In the genomic region with DNA sequence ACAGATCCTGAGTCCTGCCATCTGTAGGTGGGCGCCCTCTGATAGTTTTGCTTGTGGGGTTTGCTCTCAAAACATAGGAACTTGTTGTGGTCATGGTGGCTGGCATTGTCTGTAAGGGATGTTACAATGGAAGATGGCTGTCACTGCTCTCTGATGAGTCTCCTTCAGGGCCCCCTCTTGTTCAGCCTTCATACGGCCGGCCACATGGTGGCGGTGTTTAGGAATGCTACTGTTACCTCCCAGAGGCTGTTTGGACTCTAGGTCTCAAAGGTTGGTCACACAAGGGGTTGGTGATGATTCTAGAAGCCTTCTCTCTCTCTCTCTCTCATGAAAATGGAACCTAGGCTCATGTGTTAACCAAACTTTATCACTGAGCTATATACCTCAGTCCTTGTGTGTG, we compare ENCODE assay signal across 12 mouse cellular contexts.
DNase-seq lines count a peak whose midpoint lies in the region; TF ChIP-seq lines count a peak whose summit lies in the region.
"Had no signal": no experiment of that assay in that cellular context is flagged by ENCODE, and none has a peak within 500 bp of the region (broad histone marks: within the 10 kb centered on the region; RNA-seq: fewer than 3 reads in every experiment).

No protein-coding gene starts in this region.

- no peak for TF ChIP-seq POLR2A in small intestine, adult 2 months (IDR thresholded peaks at IDR 0.05; ENCODE audit: low read depth, low read length)

- peak; percentile 30 for DNase-seq in embryo, embryonic 10.5 days (ENCODE audit: low spot score)
- no peak for DNase-seq in embryo, embryonic 9.5 days (ENCODE audit: extremely low spot score)
- DNase-seq in left cerebral cortex, adult 2 months (ENCODE audit: extremely low spot score in 1 of 2, low spot score in 2 of 2) = no peak
- DNase-seq in left cerebral cortex, postnatal 14 days (ENCODE audit: low spot score in 2 of 2) = no peak
- DNase-seq in WW6 (ENCODE audit: low read depth, low spot score) = peak; percentile 47
- DNase-seq in right cerebral cortex, adult 18-20 months = no peak
- DNase-seq in right cerebral cortex, postnatal 14 days = no peak
- DNase-seq: kidney, postnatal 25 days had no signal

- intact Hi-C loops in left cerebral cortex, adult 2 months (cut with DNase I) = no loop called here
- intact Hi-C loops in left cerebral cortex, postnatal 14 days (cut with DNase I) = no loop called here

- H3K27me3 ChIP-seq in small intestine, adult 2 months (ENCODE audit: control insufficient read depth, insufficient read depth, low read length) = no peaks in the 10 kb centered on the region
- H3K27me3 ChIP-seq: limb, embryonic 12.5 days had no signal

- H3K36me3 ChIP-seq in small intestine, adult 2 months (ENCODE audit: control insufficient read depth, insufficient read depth, low read length) = no peaks in the 10 kb centered on the region
- H3K36me3 ChIP-seq: heart, embryonic 10.5 days; limb, embryonic 12.5 days; midbrain, embryonic 12.5 days had no signal

- no peak overlapping the region for H3K4me3 ChIP-seq in left cerebral cortex, adult 2 months
- no peak overlapping the region for H3K4me3 ChIP-seq in small intestine, adult 2 months (ENCODE audit: low read depth, low read length)
- H3K4me3 ChIP-seq: heart, embryonic 10.5 days; limb, embryonic 12.5 days; midbrain, embryonic 12.5 days had no signal

- peak; percentile 31; the same call in 1 of the 2 replicates for TF ChIP-seq CTCF in left cerebral cortex, adult 2 months (IDR thresholded peaks at IDR 0.05)
- TF ChIP-seq CTCF in small intestine, adult 2 months (IDR thresholded peaks at IDR 0.05; ENCODE audit: extremely low read depth, insufficient read length, insufficient replicate concordance, low read depth, low read length) = peak; percentile 45; the same call in 1 of the 2 replicates

- 0 out of 2 replicates have a peak, but pooled peaks cover 2% of the 10 kb centered on the region for H3K4me1 ChIP-seq in small intestine, adult 2 months (ENCODE audit: control insufficient read depth, insufficient read depth, insufficient read length, low read length)

- H3K27ac ChIP-seq in left cerebral cortex, adult 2 months = no peak overlapping the region
- H3K27ac ChIP-seq in small intestine, adult 2 months (ENCODE audit: insufficient read depth, low read depth, low read length) = no peak overlapping the region
- H3K27ac ChIP-seq: heart, embryonic 10.5 days; limb, embryonic 12.5 days; midbrain, embryonic 12.5 days had no signal

- 80% methylated on average over 4 of the region's 4 CpGs for WGBS in small intestine, adult 2 months

Comparison
In these comparisons a context has a peak if more than half of its experiments do, and no peak if none do; other contexts are left out.
1. DNase-seq: peak in embryo, embryonic 10.5 days (single experiment) and WW6 (single experiment); none in embryo, embryonic 9.5 days (single experiment), left cerebral cortex, adult 2 months (0 of 2), left cerebral cortex, postnatal 14 days (0 of 2), right cerebral cortex, adult 18-20 months (single experiment) and right cerebral cortex, postnatal 14 days (single experiment).